Mouse (Mus musculus) skeletal muscle tissue, adult 2 months (tissue): Measurements from ENCODE around the gene Lrch3.

ENCODE experiments used
- DNase-seq: peaks from one replicate; pipeline ENCODE4 v3.0.0-alpha.2; 2012; ENCODE audit warnings: low read depth, low spot score

The Lrch3 gene

GRCm38 (mm10) chr16:32984631-32985030, 70.7 kb downstream of the Lrch3 start:
- no peak for DNase-seq

DNA sequence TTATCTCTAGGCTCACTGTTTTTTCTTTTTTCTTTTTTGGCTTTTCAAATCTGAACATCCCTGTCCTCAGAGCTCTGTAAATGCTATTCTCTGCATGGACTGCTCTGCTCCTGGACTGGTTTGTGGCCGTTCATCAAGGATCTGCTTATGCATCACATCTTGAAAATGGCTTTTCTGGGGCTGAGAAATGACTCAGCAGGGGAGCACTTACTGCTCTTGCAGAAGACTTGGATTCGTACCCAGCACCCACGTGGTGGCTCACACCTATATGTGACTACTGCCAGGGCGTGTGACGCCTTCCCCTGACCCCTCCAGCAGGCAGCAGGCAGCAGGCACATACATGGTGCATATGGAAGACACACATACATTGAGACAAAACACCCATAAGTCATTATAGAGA, 78.3 kb downstream of the Lrch3 start:
- DNase-seq = no peak

- no peak for DNase-seq
These were observed 91.3 kb downstream of the Lrch3 start for GRCm38 (mm10) chr16:33005216-33005615.

DNA sequence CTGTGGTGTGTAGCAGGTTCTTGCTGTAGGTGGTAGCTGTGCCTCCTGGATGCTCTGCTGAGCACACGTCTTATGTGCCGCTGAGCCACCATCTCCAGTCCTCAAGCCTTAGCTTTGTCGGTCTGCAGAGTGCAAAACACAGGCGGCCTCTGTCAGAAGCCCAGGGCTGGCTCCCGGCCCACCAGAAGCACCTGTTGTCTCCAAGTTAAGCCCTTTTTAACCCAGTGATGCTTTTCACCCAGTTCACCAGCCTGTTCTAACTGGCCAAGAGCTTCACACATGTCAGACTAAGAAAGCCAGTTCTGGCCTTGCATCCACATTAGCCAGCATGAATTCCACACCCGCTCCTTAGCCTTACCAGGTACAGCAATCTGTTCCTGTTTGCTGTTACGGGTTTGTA, 93.0 kb downstream of the Lrch3 start:
- DNase-seq = no peak

- no peak for DNase-seq
These were observed 93.5 kb downstream of the Lrch3 start for GRCm38 (mm10) chr16:33007436-33007835.

- DNase-seq = no peak
These were observed 96.3 kb downstream of the Lrch3 start for GRCm38 (mm10) chr16:33010166-33010565.

- no peak for DNase-seq
These were observed 99.9 kb downstream of the Lrch3 start for GRCm38 (mm10) chr16:33013801-33014200.

GRCm38 (mm10) chr16:33014921-33015320, 101.0 kb downstream of the Lrch3 start:
- DNase-seq = peak; percentile 48

DNA sequence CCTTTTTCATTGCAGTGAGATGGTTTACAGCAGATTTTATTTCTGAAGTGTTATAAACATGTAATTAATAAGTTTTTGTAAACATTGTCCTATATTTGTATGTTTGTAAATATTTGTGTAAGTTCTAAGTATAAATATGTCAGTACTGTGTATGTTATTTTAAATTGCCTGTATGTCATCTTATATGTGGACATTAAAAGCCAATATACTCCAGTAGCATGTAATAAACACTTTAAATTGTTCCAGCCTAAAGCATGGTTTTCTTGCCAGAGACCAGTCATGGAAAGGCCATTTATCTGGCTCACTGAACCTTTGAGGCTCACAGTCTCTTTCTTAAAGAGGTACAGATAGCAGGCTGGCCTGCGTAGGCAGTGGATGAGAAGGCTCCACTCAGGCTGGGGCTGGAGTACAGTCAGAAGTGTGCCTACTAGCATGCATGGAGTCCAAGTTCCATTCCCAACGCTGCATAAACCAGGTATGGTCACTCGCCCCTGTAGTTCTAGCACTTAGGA, 101.6 kb downstream of the Lrch3 start:
- no peak for DNase-seq

DNA sequence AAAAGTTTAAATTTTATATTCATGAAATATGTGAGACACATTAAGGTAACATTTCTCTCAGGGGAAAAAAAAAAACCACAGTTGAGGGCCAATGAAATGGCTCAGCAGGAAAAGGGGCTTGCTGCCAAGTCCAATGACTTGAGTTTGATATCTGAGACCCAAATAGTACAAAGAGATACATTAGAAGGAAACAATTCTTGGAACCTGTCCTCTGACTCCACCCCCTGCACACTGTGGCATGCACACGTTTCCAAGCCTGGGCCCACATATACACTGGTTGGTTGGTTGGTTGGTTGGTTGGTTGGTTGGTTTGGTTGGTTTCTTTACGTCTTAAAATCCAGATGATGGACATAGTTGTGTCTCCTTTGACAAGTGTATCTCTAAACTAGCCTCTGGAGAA, 102.1 kb downstream of the Lrch3 start:
- DNase-seq = no peak

DNA sequence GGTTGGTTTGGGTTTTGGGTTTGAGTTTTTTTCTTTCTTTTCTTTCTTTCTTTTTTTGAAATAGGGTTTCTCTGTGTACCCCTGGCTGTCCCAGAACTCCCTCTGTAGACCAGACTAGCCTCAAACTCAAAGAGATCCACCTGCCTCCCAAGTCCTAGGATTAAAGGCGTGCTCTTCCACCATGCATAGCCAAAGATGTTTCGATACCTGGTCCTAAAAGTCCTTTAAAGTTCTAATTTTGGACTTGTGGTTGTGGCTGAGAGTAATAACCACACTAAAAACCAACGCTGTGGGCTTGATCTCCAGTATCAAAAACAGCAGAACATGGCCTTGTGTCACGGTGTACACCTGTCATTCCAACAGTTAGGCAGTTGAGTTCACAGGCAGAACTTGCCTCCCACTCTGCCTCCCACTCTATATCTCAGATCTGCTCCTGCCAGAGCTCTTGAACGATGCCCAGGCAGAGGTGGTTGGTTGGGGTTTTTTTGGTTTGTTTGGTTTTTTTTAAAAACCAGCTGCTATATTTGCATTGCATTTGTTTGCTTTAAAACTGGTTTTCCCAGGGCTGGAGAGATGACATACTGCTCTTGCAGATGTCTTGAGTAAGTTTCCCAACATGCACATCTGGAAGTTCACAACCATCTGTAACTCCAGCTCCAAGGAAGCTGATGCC, 103.9 kb downstream of the Lrch3 start:
- no peak for DNase-seq

GRCm38 (mm10) chr16:33019117-33019770, 105.3 kb downstream of the Lrch3 start:
- peak; percentile 42 for DNase-seq

GRCm38 (mm10) chr16:33021381-33021780, 107.5 kb downstream of the Lrch3 start:
- no peak for DNase-seq

DNA sequence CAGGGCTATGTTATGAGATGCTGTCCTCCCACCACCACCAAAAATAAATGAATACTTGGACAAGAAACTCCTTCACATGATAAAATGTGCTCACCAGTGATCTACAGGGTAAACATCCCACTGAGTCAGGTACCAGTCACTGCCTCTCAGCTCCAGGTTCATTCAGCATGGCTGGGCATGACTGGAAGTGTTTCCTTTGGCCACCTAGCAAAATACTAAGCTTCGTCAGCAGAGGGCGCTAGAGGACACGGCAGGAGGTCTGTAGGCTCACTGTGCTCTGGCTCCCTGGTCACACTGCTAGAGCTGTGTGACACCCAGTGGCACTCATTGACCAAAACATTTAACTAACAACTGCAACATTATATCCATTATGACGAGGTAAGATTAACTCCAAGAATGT, 109.8 kb downstream of the Lrch3 start:
- DNase-seq = peak; percentile 83

DNA sequence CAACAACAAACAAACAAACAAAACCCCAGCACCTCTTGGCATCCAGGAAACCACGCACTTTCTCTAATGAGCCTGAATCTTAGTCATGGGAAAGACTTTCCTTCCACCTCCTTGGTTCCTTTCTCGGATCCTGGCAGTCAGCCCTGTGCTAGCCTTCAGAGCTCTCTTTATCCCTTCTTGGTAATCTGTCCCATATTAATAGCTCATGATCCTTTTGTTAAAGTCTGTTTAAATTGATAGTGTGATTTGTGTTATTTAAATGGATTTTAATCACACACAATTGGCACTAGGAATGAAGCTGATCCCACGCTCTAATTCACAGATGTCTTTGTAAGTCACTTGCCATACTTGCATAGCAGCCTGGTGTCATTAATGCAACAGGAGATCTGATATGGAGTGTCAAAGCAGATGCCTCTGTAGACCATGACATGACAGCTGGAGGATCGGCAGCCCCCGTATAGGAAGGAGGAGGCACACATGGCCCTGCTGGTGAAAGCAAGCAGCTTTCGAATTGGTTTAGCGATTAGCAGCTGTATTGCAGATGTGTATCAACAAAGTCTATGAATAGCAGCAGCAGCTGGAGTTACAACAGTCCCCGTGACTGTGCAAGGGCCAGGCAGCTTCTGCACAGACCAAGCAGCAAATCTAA, 110.7 kb downstream of the Lrch3 start:
- DNase-seq = no peak

GRCm38 (mm10) chr16:33026357-33026756, 112.5 kb downstream of the Lrch3 start:
- DNase-seq = no peak

GRCm38 (mm10) chr16:33036006-33036405, 122.1 kb downstream of the Lrch3 start:
- no peak for DNase-seq

- DNase-seq = no peak
These were observed 128.8 kb downstream of the Lrch3 start for GRCm38 (mm10) chr16:33042682-33043081.

DNA sequence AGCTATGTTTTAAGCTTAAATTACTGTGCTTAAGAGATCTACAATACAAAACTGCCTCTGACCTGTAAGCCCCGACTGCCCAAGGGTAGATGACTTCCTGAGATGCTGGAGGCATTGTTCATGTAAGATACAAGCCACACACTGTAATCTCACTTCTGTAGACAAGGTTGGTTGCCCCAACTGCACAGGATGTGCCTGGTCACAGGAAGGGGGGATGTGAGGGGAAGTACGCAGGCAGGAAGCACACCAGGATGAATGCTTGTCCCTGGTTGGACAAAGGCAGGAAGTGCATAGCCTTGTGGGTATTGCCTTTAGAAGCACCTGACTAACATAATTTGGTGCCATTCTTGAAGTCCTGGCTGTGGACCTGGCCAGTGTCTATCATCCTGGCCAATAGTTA, 129.4 kb downstream of the Lrch3 start:
- no peak for DNase-seq

DNA sequence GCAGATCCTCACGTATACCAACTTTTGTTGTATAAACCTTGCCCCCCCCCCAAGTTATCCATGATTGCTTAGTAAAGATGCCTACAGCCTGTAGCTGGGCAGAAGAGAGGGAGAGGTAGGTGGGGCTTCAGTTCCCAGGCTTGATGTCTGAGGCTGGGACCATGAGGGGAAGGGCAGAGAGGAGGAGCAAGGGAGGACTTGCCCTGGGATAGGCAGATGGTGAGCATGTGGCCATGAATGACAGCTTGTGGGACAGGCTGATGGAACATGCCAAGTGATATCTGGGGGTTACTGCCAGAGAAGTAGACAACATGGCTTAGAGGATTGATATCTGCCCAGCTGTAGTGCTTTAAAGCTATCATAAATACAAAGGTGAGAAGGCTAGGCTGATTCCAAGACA, 134.1 kb downstream of the Lrch3 start:
- no peak for DNase-seq

DNA sequence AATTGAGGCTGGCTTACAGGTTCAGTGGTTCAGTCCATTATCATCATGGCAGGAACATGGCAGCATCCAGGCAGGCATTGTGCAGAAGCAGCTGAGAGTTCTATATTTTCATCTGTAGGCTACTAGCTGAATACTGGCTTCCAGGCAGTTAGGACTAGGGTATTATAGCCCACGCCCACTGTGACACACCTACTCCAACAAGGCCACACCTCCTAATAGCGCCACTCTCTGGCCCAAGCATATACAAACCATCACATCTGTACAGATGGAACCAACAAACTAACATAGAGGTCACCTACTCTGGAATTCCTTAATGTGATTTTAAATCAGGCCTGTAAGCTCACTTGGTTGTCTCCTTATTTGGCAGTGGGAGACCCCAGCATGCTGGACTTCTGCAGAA, 134.8 kb downstream of the Lrch3 start:
- no peak for DNase-seq

- DNase-seq = no peak
These were observed 135.9 kb downstream of the Lrch3 start for GRCm38 (mm10) chr16:33049809-33050208.

- no peak for DNase-seq
These were observed 139.2 kb downstream of the Lrch3 start for GRCm38 (mm10) chr16:33053141-33053540.
